Mouse (Mus musculus) heart, embryonic 13.5 days (tissue): Measurements from ENCODE around the gene Gm20219. TPM values are rescaled to one million over a fixed set of nuclear protein-coding genes. Genes with fewer than 3 reads are reported as not detected.

Source experiments
- polyA plus RNA-seq: library from polyadenylated mRNA; unstranded; fragments of >200 nt; fragmentation: Nextera tagmentation; extraction: Ambion mirVana; gene quantifications from 2 replicates; pipeline ENCODE4 v1.2.1, GENCODE M21; 2015

The Gm20219 gene
- polyA plus RNA-seq, 1 experiment from 2014 or later, result 0.37 TPM

Other genes starting within 250 kb of the Gm20219 start
- 25.5 and 25.9 TPM in 2 replicates for gene Kdm4b, start 228.3 kb downstream of the Gm20219 start, polyA plus RNA-seq
- 45.4 and 50.1 TPM in 2 replicates for gene Ptprs, start 77.9 kb downstream of the Gm20219 start, polyA plus RNA-seq
- gene Znrf4, start 42.0 kb downstream of the Gm20219 start, polyA plus RNA-seq, result not detected in 2 replicates
- 50.2 and 50.4 TPM in 2 replicates for gene Safb2, start 30.2 kb upstream of the Gm20219 start, polyA plus RNA-seq
- gene Safb, start 30.4 kb upstream of the Gm20219 start, polyA plus RNA-seq, result 66.9 and 68.1 TPM in 2 replicates
- gene 2410015M20Rik, start 55.4 kb upstream of the Gm20219 start, polyA plus RNA-seq, result 273 and 332 TPM in 2 replicates
- gene Rpl36, start 59.0 kb upstream of the Gm20219 start, polyA plus RNA-seq, result 1,294 and 1,391 TPM in 2 replicates
- 54.4 and 58.9 TPM in 2 replicates for gene Lonp1, start 72.5 kb upstream of the Gm20219 start, polyA plus RNA-seq
- 0.22 and 0.40 TPM in 2 replicates for gene Catsperd, start 73.8 kb upstream of the Gm20219 start, polyA plus RNA-seq
- gene Ranbp3, start 118.9 kb upstream of the Gm20219 start, polyA plus RNA-seq, result 58.8 and 66.6 TPM in 2 replicates
- 783 and 886 TPM in 2 replicates for gene Ndufa11, start 163.4 kb upstream of the Gm20219 start, polyA plus RNA-seq
- 12.7 and 13.3 TPM in 2 replicates for gene Vmac, start 163.6 kb upstream of the Gm20219 start, polyA plus RNA-seq
- 7.9 and 8.6 TPM in 2 replicates for gene Nrtn, start 203.1 kb upstream of the Gm20219 start, polyA plus RNA-seq
- gene Dus3l, start 210.4 kb upstream of the Gm20219 start, polyA plus RNA-seq, result 31.9 and 33.2 TPM in 2 replicates
- 0.78 and 1.0 TPM in 2 replicates for gene Prr22, start 215.9 kb upstream of the Gm20219 start, polyA plus RNA-seq